Mouse (Mus musculus) megakaryocyte, embryonic 14.5 days (primary cell): ENCODE data around the gene Wdr54. TPM values are rescaled to one million over a fixed set of nuclear protein-coding genes. Genes with fewer than 3 reads are reported as not detected.

Source experiments
- H3K27me3 ChIP-seq: replicated peaks from 2 replicates; pipeline ENCODE3; 2012; ENCODE audit warnings: inconsistent platforms
- H3K36me3 ChIP-seq: replicated peaks from 2 replicates; pipeline ENCODE3; 2012; ENCODE audit warnings: low read length, inconsistent platforms, mixed read lengths
- H3K4me1 ChIP-seq: 2 replicates; pipeline ENCODE4 v1.6.1; 2012; ENCODE audit warnings: inconsistent platforms
- H3K4me3 ChIP-seq: replicated peaks from 2 replicates; pipeline ENCODE3; 2012; ENCODE audit warnings: moderate library complexity, mild to moderate bottlenecking, inconsistent platforms
- H3K9me3 ChIP-seq: 2 replicates; pipeline ENCODE4 v1.6.1; 2012; ENCODE audit warnings: inconsistent platforms
- FLI1 ChIP-seq: IDR thresholded peaks from 2 replicates; pipeline ENCODE4 v1.6.1; 2012; ENCODE audit warnings: low read length, inconsistent platforms, mixed read lengths
- GATA1 ChIP-seq: IDR thresholded peaks from 3 replicates; pipeline ENCODE4 v1.6.1; 2012; ENCODE audit warnings: mixed read lengths, low read length, inconsistent platforms, borderline replicate concordance
- polyA plus RNA-seq: library from polyadenylated mRNA; stranded (reverse); fragments of >175 nt; gene quantifications from 2 replicates; pipeline ENCODE4 v1.2.3, GENCODE M21; 2012; ENCODE audit warnings: low replicate concordance; ENCODE audit not compliant: insufficient read depth

Wdr54 gene
- polyA plus RNA-seq, 1 experiment: 2.0 TPM

DNA sequence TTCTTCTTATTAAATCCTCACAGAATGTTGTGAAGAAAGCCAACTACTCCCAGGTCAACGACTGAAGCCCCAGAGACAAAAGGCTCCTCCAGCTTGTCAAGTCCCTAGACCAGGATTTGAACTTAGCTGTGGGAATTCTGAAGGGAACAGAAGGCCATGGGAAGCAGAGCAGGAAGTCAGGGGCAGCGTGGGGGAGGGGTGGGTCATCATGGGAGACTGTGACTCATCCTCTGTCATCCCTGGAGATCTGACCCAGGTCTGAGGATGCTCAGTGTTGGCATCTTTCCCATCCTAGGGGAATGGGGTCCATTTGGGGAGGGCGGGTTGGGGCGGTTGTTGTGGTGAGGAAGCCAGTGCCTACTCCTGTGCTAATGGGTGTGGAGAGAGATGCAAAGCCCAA is 14.6 kb downstream of the Wdr54 start:
- H3K9me3 ChIP-seq: no peaks in the 10 kb centered on the region
- H3K4me3 ChIP-seq: no peak overlapping the region
- peaks cover 69% of the 10 kb centered on the region for H3K4me1 ChIP-seq
- no peaks in the 10 kb centered on the region for H3K36me3 ChIP-seq
- peaks cover 18% of the 10 kb centered on the region for H3K27me3 ChIP-seq
- TF ChIP-seq FLI1 (no peak), GATA1 (no peak)

- H3K36me3 ChIP-seq: no peaks in the 10 kb centered on the region
- H3K27me3 ChIP-seq: peaks cover 18% of the 10 kb centered on the region
- TF ChIP-seq GATA1 (no peak), FLI1 (no peak)
- H3K4me3 ChIP-seq: no peak overlapping the region
- no peaks in the 10 kb centered on the region for H3K9me3 ChIP-seq
- H3K4me1 ChIP-seq: peaks cover 69% of the 10 kb centered on the region
These were observed 16.2 kb downstream of the Wdr54 start for GRCm38 (mm10) chr6:83140044-83140443.

DNA sequence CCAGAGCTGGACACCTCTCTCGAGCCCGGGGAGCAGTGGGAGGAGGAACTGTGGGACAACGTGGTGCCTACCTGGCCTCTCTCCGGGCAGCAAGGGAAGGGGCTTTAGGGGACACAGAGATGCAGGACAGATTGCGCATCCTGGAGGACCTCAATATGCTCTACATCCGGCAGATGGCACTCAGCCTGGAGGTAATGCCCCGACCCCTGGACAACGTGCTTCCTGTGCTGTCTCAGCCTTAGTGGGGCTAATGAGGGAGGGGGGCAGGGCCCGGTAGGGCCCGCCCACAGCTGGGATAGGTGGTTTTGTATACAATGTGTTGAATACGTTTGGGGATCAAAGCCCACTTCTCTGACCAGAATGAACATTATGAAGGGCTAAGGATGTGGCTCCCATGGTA is 18.1 kb downstream of the Wdr54 start:
- Histone ChIP-seq H3K4me1 (peaks cover 73% of the 10 kb centered on the region), H3K4me3 (peak overlapping the region; percentile 94), H3K36me3 (no peaks in the 10 kb centered on the region), H3K27me3 (peaks cover 18% of the 10 kb centered on the region), H3K9me3 (no peaks in the 10 kb centered on the region)
- TF ChIP-seq GATA1 (no peak), FLI1 (no peak)

DNA sequence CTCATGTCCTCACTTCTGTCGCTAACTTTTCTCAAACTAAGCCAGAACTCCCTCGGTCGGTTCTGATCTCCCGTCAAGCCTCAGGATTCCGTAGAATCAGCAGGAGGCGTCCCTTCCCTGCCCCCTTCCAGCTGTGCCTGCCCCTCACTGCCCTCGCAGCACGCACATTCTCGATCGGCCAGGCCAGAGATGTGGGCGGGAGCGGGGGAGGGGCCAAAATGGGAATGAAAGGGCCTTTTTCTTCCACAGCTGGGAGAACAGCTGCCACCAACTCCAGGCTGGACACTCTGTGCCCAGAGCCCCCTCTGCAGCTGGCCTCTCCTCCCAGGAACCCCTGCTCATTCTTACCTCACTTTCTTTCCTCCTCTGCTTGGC is 18.6 kb downstream of the Wdr54 start:
- H3K27me3 ChIP-seq: peaks cover 15% of the 10 kb centered on the region
- TF ChIP-seq GATA1: no peak
- TF ChIP-seq FLI1: no peak

DNA sequence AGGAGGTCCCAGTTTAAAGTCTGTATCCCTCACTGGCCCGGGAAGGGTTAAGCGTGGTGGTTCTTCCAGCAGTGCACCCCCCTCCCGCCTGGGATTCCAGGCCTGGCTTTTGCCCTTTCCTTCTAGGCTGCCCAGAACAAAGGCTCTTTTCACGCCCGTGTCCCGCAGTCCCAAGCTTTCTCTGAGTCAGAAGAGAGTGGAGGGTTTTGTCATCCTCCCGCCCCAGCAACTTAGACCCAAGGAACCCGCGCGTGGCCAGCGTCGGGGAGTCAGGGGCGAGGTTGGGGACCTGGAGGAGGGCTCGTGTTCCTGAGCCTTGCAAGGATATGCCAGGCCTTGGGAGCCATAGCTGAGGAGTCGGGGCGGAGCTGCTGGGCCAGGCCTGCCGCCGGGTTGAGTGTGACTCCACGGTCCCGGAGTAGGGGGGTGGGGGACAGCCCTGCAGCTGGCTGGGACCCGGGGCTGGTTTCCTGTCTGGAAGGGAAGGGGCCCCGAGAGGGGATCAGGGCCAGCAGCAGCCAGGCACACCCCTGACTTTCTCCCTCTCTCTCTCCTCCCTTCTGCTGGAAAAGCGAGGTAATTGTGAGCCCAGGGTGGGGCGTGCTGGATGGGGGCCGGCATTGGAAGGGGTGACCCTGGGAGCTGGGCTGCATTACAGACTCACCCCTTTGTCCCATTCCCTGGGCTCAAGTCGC is 19.2 kb downstream of the Wdr54 start:
- H3K36me3 ChIP-seq: no peaks in the 10 kb centered on the region
- H3K4me3 ChIP-seq: peak overlapping the region; percentile 94
- H3K27me3 ChIP-seq: peaks cover 10% of the 10 kb centered on the region
- no peaks in the 10 kb centered on the region for H3K9me3 ChIP-seq
- no peak for TF ChIP-seq FLI1
- TF ChIP-seq GATA1: no peak
- peaks cover 65% of the 10 kb centered on the region for H3K4me1 ChIP-seq

More for the DNA sequence above, 18.6 kb downstream of the Wdr54 start:
- Histone ChIP-seq H3K4me1 (peaks cover 68% of the 10 kb centered on the region), H3K36me3 (no peaks in the 10 kb centered on the region), H3K9me3 (no peaks in the 10 kb centered on the region), H3K4me3 (peak overlapping the region; percentile 94)

- Histone ChIP-seq H3K27me3 (peaks cover 6% of the 10 kb centered on the region), H3K4me3 (peak overlapping the region; percentile 94), H3K9me3 (no peaks in the 10 kb centered on the region), H3K36me3 (no peaks in the 10 kb centered on the region), H3K4me1 (peaks cover 65% of the 10 kb centered on the region)
- no peak for TF ChIP-seq GATA1
- no peak for TF ChIP-seq FLI1
These were observed 19.8 kb downstream of the Wdr54 start for GRCm38 (mm10) chr6:83136291-83136880.

GRCm38 (mm10) chr6:83135571-83136161 is 20.5 kb downstream of the Wdr54 start:
- Histone ChIP-seq H3K9me3 (no peaks in the 10 kb centered on the region), H3K27me3 (peaks cover 3% of the 10 kb centered on the region), H3K36me3 (no peaks in the 10 kb centered on the region), H3K4me3 (peak overlapping the region; percentile 94), H3K4me1 (peaks cover 67% of the 10 kb centered on the region)
- no peak for TF ChIP-seq FLI1
- TF ChIP-seq GATA1: no peak

DNA sequence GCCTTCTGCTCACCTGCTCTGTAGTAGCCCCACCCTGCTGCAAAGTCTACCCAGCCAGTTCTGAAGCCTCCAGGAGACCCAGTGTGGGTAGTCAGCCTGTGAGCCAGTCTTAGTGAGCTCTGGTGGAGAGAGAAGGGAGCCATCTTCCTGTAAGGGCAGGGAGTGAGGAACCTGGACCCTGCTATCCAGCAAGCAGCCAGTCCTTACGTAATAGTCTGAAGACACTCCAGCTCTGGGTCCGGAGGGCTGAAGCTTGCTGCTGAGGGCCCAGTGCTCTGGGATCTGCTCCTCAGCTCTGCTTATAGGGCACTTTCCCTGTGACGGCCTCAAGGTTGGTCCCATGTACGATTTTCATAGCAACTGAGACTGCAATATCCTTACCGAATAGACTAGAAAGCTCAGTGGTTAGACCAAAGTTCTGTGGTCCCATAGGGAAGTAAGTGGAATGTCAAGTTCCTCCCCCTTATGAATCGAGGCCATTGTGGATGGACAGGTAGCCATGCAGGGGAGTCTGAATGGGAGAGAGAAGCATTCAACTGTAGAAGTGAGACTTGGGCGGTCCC is 21.2 kb downstream of the Wdr54 start, which contains the start of gene Rtkn:
Gene Rtkn (plus strand): TSS at position 513 of the 563 bp plus-strand sequence.
- H3K9me3 ChIP-seq: no peaks in the 10 kb centered on the region
- H3K4me3 ChIP-seq: peak within 1 kb of the TSS; percentile 94
- H3K27me3 ChIP-seq: peaks cover 2% of the 10 kb centered on the region
- H3K36me3 ChIP-seq: no peaks in the 10 kb centered on the region
- peaks cover 69% of the 10 kb centered on the region for H3K4me1 ChIP-seq
- TF ChIP-seq FLI1 (no peak), GATA1 (no peak)

GRCm38 (mm10) chr6:83134226-83134625 is 22.0 kb downstream of the Wdr54 start:
- Histone ChIP-seq H3K9me3 (no peaks in the 10 kb centered on the region), H3K4me3 (peak overlapping the region; percentile 42), H3K36me3 (no peaks in the 10 kb centered on the region), H3K27me3 (no peaks in the 10 kb centered on the region), H3K4me1 (peaks cover 69% of the 10 kb centered on the region)
- no peak for TF ChIP-seq GATA1
- no peak for TF ChIP-seq FLI1
